Mouse (Mus musculus) hindbrain, postnatal 0 days (tissue): Measurements from ENCODE around the gene Parg. TPM values are rescaled to one million over a fixed set of nuclear protein-coding genes. Genes with fewer than 3 reads are reported as not detected.

Experiments
- ATAC-seq: fragments of 200-750 bp; cut with Nextera tagmentation; 2 replicates; pipeline ENCODE4 v1.8.0; 2017; ENCODE audit warnings: mild to moderate bottlenecking, moderate TSS enrichment, moderate library complexity
- DNase-seq: peaks from one replicate; pipeline ENCODE4 v3.0.0-alpha.2; 2015; ENCODE audit warnings: low spot score
- H3K27ac ChIP-seq: fragments of 300-500 bp; sonication (generic); 2 replicates; pipeline ENCODE4 v1.5.1; 2014; ENCODE audit warnings: mild to moderate bottlenecking
- H3K27me3 ChIP-seq: fragments of 300-500 bp; sonication (generic); 2 replicates; pipeline ENCODE4 v1.6.1; 2014; ENCODE audit warnings: low read length, mixed read lengths; ENCODE audit not compliant: insufficient read depth
- H3K36me3 ChIP-seq: fragments of 300-500 bp; sonication (generic); 2 replicates; pipeline ENCODE4 v1.6.1; 2014; ENCODE audit warnings: low read length, mixed read lengths; ENCODE audit not compliant: insufficient read depth
- H3K4me1 ChIP-seq: fragments of 300-500 bp; sonication (generic); 2 replicates; pipeline ENCODE4 v1.6.1; 2014; ENCODE audit warnings: antibody characterized with exemption, low read length, mixed read lengths; ENCODE audit not compliant: insufficient read depth
- H3K4me2 ChIP-seq: fragments of 300-500 bp; sonication (generic); 2 replicates; pipeline ENCODE4 v1.6.1; 2014; ENCODE audit warnings: low read depth, mild to moderate bottlenecking, low read length, moderate library complexity, mixed read lengths
- H3K4me3 ChIP-seq: fragments of 300-500 bp; sonication (generic); 2 replicates; pipeline ENCODE4 v1.5.1; 2014; ENCODE audit warnings: low read length
- H3K9ac ChIP-seq: fragments of 300-500 bp; sonication (generic); replicated peaks from 2 replicates; pipeline ENCODE4 v1.6.1; 2014; ENCODE audit warnings: mild to moderate bottlenecking, low read length, moderate library complexity, mixed read lengths
- H3K9me3 ChIP-seq: fragments of 300-500 bp; sonication (generic); 2 replicates; pipeline ENCODE4 v1.6.1; 2016; ENCODE audit warnings: low read length, mixed read lengths
- CTCF ChIP-seq: IDR thresholded peaks from 2 replicates; pipeline ENCODE4 v1.5.1; 2016; ENCODE audit warnings: antibody characterized with exemption, control low read depth, low read depth
- WGBS: fragments of 180-500 bp; shearing (Covaris S2); extraction: QIAGEN DNeasy Blood & Tissue Kit; methylation state at CpG from one replicate; pipeline ENCODE4 v1.1.7; 2014; 5-methylcytosine and 5-hydroxymethylcytosine counted together
- polyA plus RNA-seq: library from polyadenylated mRNA; unstranded; fragments of >200 nt; fragmentation: Nextera tagmentation; extraction: Ambion mirVana; gene quantifications from 2 replicates; pipeline ENCODE4 v1.2.1, GENCODE M21; 2015
- total RNA-seq: library from RNA; depleted of rRNA; stranded (reverse); fragments of >200 nt; gene quantifications from 2 replicates; pipeline ENCODE4 v1.2.3, GENCODE M21; 2014

The Parg gene
- total and polyA plus RNA-seq, 2 experiments from 2014 or later, result 26.5 to 35.0 TPM

GRCm38 (mm10) chr14:32304921-32305320 is 103.2 kb downstream of the Parg start:
- H3K9ac ChIP-seq, result no peak overlapping the region
- H3K9me3 ChIP-seq, result no peaks in the 10 kb centered on the region
- no peaks in the 10 kb centered on the region for H3K27me3 ChIP-seq
- H3K27ac ChIP-seq, result no peak overlapping the region
- ATAC-seq, result no peak
- TF ChIP-seq CTCF, result no peak
- WGBS, result 84% methylated on average over 8 of the region's 8 CpGs
- H3K36me3 ChIP-seq, result no peaks in the 10 kb centered on the region
- no peak overlapping the region for H3K4me2 ChIP-seq
- H3K4me3 ChIP-seq, result no peak overlapping the region
- no peak for DNase-seq
- no peaks in the 10 kb centered on the region for H3K4me1 ChIP-seq

- no peaks in the 10 kb centered on the region for H3K36me3 ChIP-seq
- ATAC-seq, result peak; percentile 70; the same call in 1 of the 2 replicates
- WGBS, result 41% methylated on average over 8 of the region's 8 CpGs
Measured at GRCm38 (mm10) chr14:32309876-32310275, 108.1 kb downstream of the Parg start.

GRCm38 (mm10) chr14:32311381-32312035 is 109.8 kb downstream of the Parg start:
- no peak overlapping the region for H3K27ac ChIP-seq
- H3K4me2 ChIP-seq, result no peak overlapping the region
- no peaks in the 10 kb centered on the region for H3K9me3 ChIP-seq
- DNase-seq, result no peak
- no peaks in the 10 kb centered on the region for H3K27me3 ChIP-seq
- no peak for TF ChIP-seq CTCF
- no peak overlapping the region for H3K4me3 ChIP-seq
- H3K9ac ChIP-seq, result no peak overlapping the region
- ATAC-seq, result no peak
- H3K4me1 ChIP-seq, result no peaks in the 10 kb centered on the region
- 91% methylated on average over 2 of the region's 2 CpGs for WGBS
- no peaks in the 10 kb centered on the region for H3K36me3 ChIP-seq

More at GRCm38 (mm10) chr14:32309876-32310275, 108.1 kb downstream of the Parg start:
- Histone ChIP-seq H3K27ac (no peak overlapping the region), H3K4me2 (no peak overlapping the region), H3K4me3 (no peak overlapping the region), H3K27me3 (no peaks in the 10 kb centered on the region), H3K9me3 (no peaks in the 10 kb centered on the region), H3K9ac (no peak overlapping the region), H3K4me1 (no peaks in the 10 kb centered on the region)
- peak; percentile 65 for DNase-seq
- TF ChIP-seq CTCF, result peak; percentile 76

GRCm38 (mm10) chr14:32317822-32318221 is 116.1 kb downstream of the Parg start:
- no peak overlapping the region for H3K9ac ChIP-seq
- ATAC-seq (0 out of 2 replicates have a peak, but pooled peaks have one; percentile 31), DNase-seq (peak; percentile 38)
- H3K4me2 ChIP-seq, result no peak overlapping the region
- H3K36me3 ChIP-seq, result no peaks in the 10 kb centered on the region
- 18% methylated on average over 4 of the region's 4 CpGs for WGBS
- peaks cover 7% of the 10 kb centered on the region; the same call in 1 of the 2 replicates for H3K4me1 ChIP-seq
- no peak overlapping the region for H3K4me3 ChIP-seq
- no peak for TF ChIP-seq CTCF
- no peaks in the 10 kb centered on the region for H3K27me3 ChIP-seq
- H3K9me3 ChIP-seq, result no peaks in the 10 kb centered on the region
- H3K27ac ChIP-seq, result no peak overlapping the region

- TF ChIP-seq CTCF, result no peak
- Histone ChIP-seq H3K4me3 (peak within 1 kb of the TSS; percentile 60), H3K4me1 (peaks cover 8% of the 10 kb centered on the region; the same call in 1 of the 2 replicates), H3K9ac (peak within 1 kb of the TSS; percentile 76), H3K36me3 (no peaks in the 10 kb centered on the region; the same call in 1 of the 2 replicates), H3K27ac (no peak within 1 kb of the TSS), H3K9me3 (no peaks in the 10 kb centered on the region), H3K4me2 (peak within 1 kb of the TSS; percentile 90), H3K27me3 (no peaks in the 10 kb centered on the region)
- DNase-seq (peak; percentile 83), ATAC-seq (peak; percentile 80)
- 3% methylated on average over 49 of the region's 50 CpGs for WGBS
Measured at GRCm38 (mm10) chr14:32321732-32322685, 120.3 kb downstream of the Parg start, which contains the start of gene Ogdhl. Gene Ogdhl (plus strand): TSS chr14:32322019.

GRCm38 (mm10) chr14:32323221-32323620 is 121.5 kb downstream of the Parg start:
- Histone ChIP-seq H3K27me3 (no peaks in the 10 kb centered on the region), H3K4me1 (peaks cover 8% of the 10 kb centered on the region; the same call in 1 of the 2 replicates), H3K9ac (no peak overlapping the region), H3K4me2 (no peak overlapping the region), H3K4me3 (no peak overlapping the region), H3K9me3 (no peaks in the 10 kb centered on the region), H3K27ac (no peak overlapping the region), H3K36me3 (no peaks in the 10 kb centered on the region; the same call in 1 of the 2 replicates)
- TF ChIP-seq CTCF, result no peak
- no peak for DNase-seq
- 84% methylated on average over 5 of the region's 5 CpGs for WGBS
- no peak for ATAC-seq
